Mouse (Mus musculus) G1E (cell line): ENCODE measurements around the gene Maged1. TPM values are rescaled to one million over a fixed set of nuclear protein-coding genes. Genes with fewer than 3 reads are reported as not detected.

Experiments used
- ATAC-seq: 2 replicates; pipeline ENCODE4 v1.8.0; 2016; ENCODE audit warnings: mild to moderate bottlenecking; ENCODE audit not compliant: insufficient number of reproducible peaks, poor library complexity, low FRiP score, severe bottlenecking; ENCODE audit errors: extremely low read depth
- DNase-seq: peaks from one replicate; pipeline ENCODE4 v3.0.0; 2012; ENCODE audit warnings: low spot score
- H3K27me3 ChIP-seq: 2 replicates; pipeline ENCODE4 v1.6.1; 2012; ENCODE audit warnings: mild to moderate bottlenecking, low read length, inconsistent platforms; ENCODE audit not compliant: insufficient read depth
- H3K36me3 ChIP-seq: replicated peaks from 2 replicates; pipeline ENCODE3; 2012; ENCODE audit warnings: mild to moderate bottlenecking, inconsistent platforms
- H3K4me1 ChIP-seq: 2 replicates; pipeline ENCODE4 v1.6.1; 2012; ENCODE audit warnings: low read depth, low read length, inconsistent platforms, mixed read lengths; ENCODE audit not compliant: insufficient read depth
- H3K4me3 ChIP-seq: 2 replicates; pipeline ENCODE4 v1.5.1; 2012; ENCODE audit warnings: low read depth, mild to moderate bottlenecking, inconsistent platforms, low read length, moderate library complexity, mixed read lengths
- H3K9me3 ChIP-seq: replicated peaks from 2 replicates; pipeline ENCODE4 v1.6.1; 2012; ENCODE audit warnings: inconsistent platforms
- CTCF ChIP-seq: IDR thresholded peaks from 2 replicates; pipeline ENCODE4 v1.5.1; 2012; ENCODE audit warnings: low read depth, low read length, inconsistent platforms, mixed read lengths
- GATA1 ChIP-seq: IDR thresholded peaks from 2 replicates; pipeline ENCODE4 v1.6.1; 2012; ENCODE audit warnings: borderline replicate concordance, low read length, inconsistent platforms, mixed read lengths
- GATA2 ChIP-seq: IDR thresholded peaks from 2 replicates; pipeline ENCODE4 v1.6.1; 2012; ENCODE audit warnings: low read depth, low read length, inconsistent platforms, borderline replicate concordance
- POLR2AphosphoS5 ChIP-seq: IDR thresholded peaks from 2 replicates; pipeline ENCODE4 v1.6.1; 2012; ENCODE audit warnings: low read depth, low read length, inconsistent platforms; ENCODE audit not compliant: insufficient replicate concordance
- TAL1 ChIP-seq: conservative IDR thresholded peaks from 2 replicates; pipeline ENCODE4 v1.6.1; 2012; ENCODE audit warnings: low read depth, low read length, inconsistent platforms, mixed read lengths
- polyA plus RNA-seq: library from polyadenylated mRNA; stranded (reverse); fragments of >175 nt; gene quantifications from 2 replicates; pipeline ENCODE4 v1.2.3, GENCODE M21; 2012
- total RNA-seq, 2 experiments: library from RNA; stranded (forward) in 1 of 2; stranded (reverse) in 1 of 2; fragments of 200-1000 nt in 1 of 2; fragments of >200 nt in 1 of 2; fragmentation: Nextera tagmentation in 1 of 2; gene quantifications; 2 replicates each; pipeline ENCODE4 v1.2.3; 2014 to 2017

The Maged1 gene
- total RNA-seq (2014; fragmentation: Nextera tagmentation), result 17.8 and 34.6 TPM in 2 replicates
- 15.9 and 18.1 TPM in 2 replicates for total RNA-seq (2017)
- 9.6 and 11.0 TPM in 2 replicates for polyA plus RNA-seq

- DNase-seq (peak; percentile 5), ATAC-seq (peak; percentile 85)
- no peaks in the 10 kb centered on the region for H3K36me3 ChIP-seq
- peak within 1 kb of the TSS; percentile 71 for H3K4me3 ChIP-seq
- no peaks in the 10 kb centered on the region for H3K9me3 ChIP-seq
- H3K27me3 ChIP-seq, result peaks cover 18% of the 10 kb centered on the region; the same call in 1 of the 2 replicates
- H3K4me1 ChIP-seq, result peaks cover 11% of the 10 kb centered on the region; the same call in 1 of the 2 replicates
- no peak for TF ChIP-seq GATA2
- TF ChIP-seq TAL1, result no peak
- TF ChIP-seq GATA1, result no peak
- TF ChIP-seq POLR2AphosphoS5, result no peak
- no peak for TF ChIP-seq CTCF
Observed at GRCm38 (mm10) chrX:94541918-94542355, at the start of gene Maged1. Gene Maged1 (minus strand): TSS chrX:94542143.

GRCm38 (mm10) chrX:94580251-94580650 lies 38.3 kb upstream of the Maged1 start:
- DNase-seq (no peak), ATAC-seq (no peak)
- Histone ChIP-seq H3K9me3 (no peaks in the 10 kb centered on the region), H3K36me3 (no peaks in the 10 kb centered on the region), H3K4me1 (no peaks in the 10 kb centered on the region), H3K27me3 (no peaks in the 10 kb centered on the region), H3K4me3 (no peak overlapping the region)
- TF ChIP-seq CTCF (no peak), TAL1 (no peak), POLR2AphosphoS5 (no peak), GATA2 (no peak), GATA1 (no peak)

GRCm38 (mm10) chrX:94564694-94565093 lies 22.8 kb upstream of the Maged1 start:
- DNase-seq (no peak), ATAC-seq (no peak)
- Histone ChIP-seq H3K9me3 (no peaks in the 10 kb centered on the region), H3K4me1 (no peaks in the 10 kb centered on the region), H3K27me3 (no peaks in the 10 kb centered on the region), H3K36me3 (no peaks in the 10 kb centered on the region), H3K4me3 (no peak overlapping the region)
- TF ChIP-seq POLR2AphosphoS5 (no peak), TAL1 (no peak), GATA1 (no peak), CTCF (no peak), GATA2 (no peak)

GRCm38 (mm10) chrX:94562392-94562791 lies 20.4 kb upstream of the Maged1 start:
- ATAC-seq (no peak), DNase-seq (no peak)
- Histone ChIP-seq H3K4me1 (no peaks in the 10 kb centered on the region), H3K36me3 (no peaks in the 10 kb centered on the region), H3K27me3 (no peaks in the 10 kb centered on the region), H3K9me3 (no peaks in the 10 kb centered on the region), H3K4me3 (no peak overlapping the region)
- TF ChIP-seq TAL1 (no peak), GATA1 (no peak), GATA2 (no peak), CTCF (no peak), POLR2AphosphoS5 (no peak)

GRCm38 (mm10) chrX:94548227-94548626 lies 6.3 kb upstream of the Maged1 start:
- no peaks in the 10 kb centered on the region for H3K27me3 ChIP-seq
- DNase-seq (no peak), ATAC-seq (no peak)
- TF ChIP-seq GATA2 (no peak), POLR2AphosphoS5 (no peak), GATA1 (no peak), TAL1 (no peak), CTCF (no peak)
- H3K4me1 ChIP-seq, result no peaks in the 10 kb centered on the region
- no peaks in the 10 kb centered on the region for H3K9me3 ChIP-seq
- no peak overlapping the region for H3K4me3 ChIP-seq
- H3K36me3 ChIP-seq, result no peaks in the 10 kb centered on the region

- ATAC-seq (no peak), DNase-seq (no peak)
- TF ChIP-seq POLR2AphosphoS5 (no peak), CTCF (no peak), GATA1 (no peak), TAL1 (no peak), GATA2 (no peak)
- peaks cover 13% of the 10 kb centered on the region; the same call in 1 of the 2 replicates for H3K27me3 ChIP-seq
- no peak overlapping the region for H3K4me3 ChIP-seq
- no peaks in the 10 kb centered on the region for H3K36me3 ChIP-seq
- no peaks in the 10 kb centered on the region for H3K9me3 ChIP-seq
- peaks cover 7% of the 10 kb centered on the region; the same call in 1 of the 2 replicates for H3K4me1 ChIP-seq
Observed at GRCm38 (mm10) chrX:94545941-94546340, 4.0 kb upstream of the Maged1 start.

- TF ChIP-seq TAL1, result no peak
- no peak for TF ChIP-seq GATA2
- no peak for TF ChIP-seq GATA1
- TF ChIP-seq POLR2AphosphoS5, result no peak
- TF ChIP-seq CTCF, result no peak
- DNase-seq (no peak), ATAC-seq (no peak)
Observed at GRCm38 (mm10) chrX:94544923-94545322, 3.0 kb upstream of the Maged1 start.

More at GRCm38 (mm10) chrX:94544923-94545322, 3.0 kb upstream of the Maged1 start:
- peaks cover 18% of the 10 kb centered on the region; the same call in 1 of the 2 replicates for H3K27me3 ChIP-seq
- no peak overlapping the region for H3K4me3 ChIP-seq
- peaks cover 11% of the 10 kb centered on the region; the same call in 1 of the 2 replicates for H3K4me1 ChIP-seq
- H3K36me3 ChIP-seq, result no peaks in the 10 kb centered on the region
- H3K9me3 ChIP-seq, result no peaks in the 10 kb centered on the region
